Mouse (Mus musculus) lung, adult 2 months (tissue): ENCODE data around the gene Rarg.

Source experiments
- CTCF ChIP-seq: fragments of 200-500 bp; IDR thresholded peaks from 2 replicates; pipeline ENCODE4 v1.5.1; 2011; ENCODE audit warnings: mild to moderate bottlenecking, low read length, control low read depth; ENCODE audit not compliant: insufficient read depth
- POLR2A ChIP-seq: fragments of 200-500 bp; IDR thresholded peaks from 2 replicates; pipeline ENCODE4 v1.6.1; 2011; ENCODE audit warnings: low read depth, mild to moderate bottlenecking, control low read depth, low read length, borderline replicate concordance; ENCODE audit errors: extremely low read depth

DNA sequence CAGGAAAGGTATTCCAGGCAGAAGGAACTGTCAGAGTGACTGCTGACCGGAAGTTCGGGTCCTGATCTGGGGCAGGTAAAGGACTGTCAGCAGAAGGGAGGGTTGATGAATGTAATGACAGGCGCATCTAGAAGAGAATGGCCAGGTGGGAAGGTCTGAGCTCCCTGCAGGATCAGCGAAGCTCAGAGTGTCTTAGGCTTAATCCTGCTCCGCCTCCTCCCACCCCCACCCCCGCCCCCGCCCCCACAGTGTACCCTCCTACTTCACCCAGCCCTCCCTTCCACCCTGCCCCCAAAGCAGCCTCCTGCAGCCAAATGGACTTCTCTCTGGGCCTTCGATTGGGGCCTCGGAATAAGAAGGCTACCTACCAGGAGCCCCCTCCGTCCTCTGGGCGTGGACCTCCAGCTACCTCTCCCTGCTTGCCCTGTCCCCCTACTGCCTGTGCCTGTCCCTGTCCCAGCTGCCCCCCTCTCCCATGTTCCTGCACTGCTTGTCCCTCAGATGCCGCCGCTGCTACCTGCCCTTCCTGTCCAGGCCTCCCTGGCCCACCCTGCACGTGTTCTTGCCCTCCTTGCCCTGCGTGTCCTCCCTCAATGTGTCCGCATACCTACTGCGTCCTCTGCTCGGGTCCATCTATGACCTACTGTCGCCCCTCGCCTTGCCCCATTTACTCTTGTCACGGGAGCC lies 13.1 kb upstream of the Rarg start, which contains the start of gene Gm9918:
- TF ChIP-seq POLR2A, result no peak
- no peak for TF ChIP-seq CTCF
